Mouse (Mus musculus) mammary gland, adult 2 months (tissue): Measurements from ENCODE around the gene Olfr341. TPM values are rescaled to one million over a fixed set of nuclear protein-coding genes. Genes with fewer than 3 reads are reported as not detected.

Experiments
- polyA plus RNA-seq: library from polyadenylated mRNA; depleted of rRNA; stranded (reverse); fragments of >200 nt; gene quantifications from 2 replicates; pipeline ENCODE4 v1.2.3, GENCODE M21; 2012; ENCODE audit warnings: low replicate concordance; rRNA removed

The Olfr341 gene
- polyA plus RNA-seq, result not detected in 2 replicates

DNA sequence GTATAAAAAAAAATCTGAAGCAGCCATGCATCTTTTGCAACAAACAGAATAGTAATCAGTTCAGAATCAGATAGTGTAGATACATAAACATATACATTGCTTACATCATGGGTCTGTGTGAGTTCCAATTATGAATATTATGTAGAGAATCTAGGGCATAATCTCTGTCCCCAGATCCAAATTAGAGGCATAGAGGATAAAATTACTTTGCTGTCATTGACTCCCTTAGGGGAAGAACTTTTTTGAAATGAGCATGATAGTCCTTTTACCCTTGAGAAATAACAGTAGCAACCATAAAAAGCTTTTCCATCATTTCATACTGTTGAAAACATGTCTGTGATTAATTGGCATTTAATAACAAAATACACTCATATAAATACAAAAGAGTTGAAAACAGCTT, at the start of gene Olfr341:
Gene Olfr341 (minus strand): TSS at position 101 of the 400 bp plus-strand sequence.

GRCm38 (mm10) chr2:36524698-36525097, 42.4 kb upstream of the Olfr341 start, which contains the start of gene Olfr342:
Gene Olfr342, plus strand, starts transcription at chr2:36524998.

GRCm38 (mm10) chr2:36452287-36452686, 30.0 kb downstream of the Olfr341 start, which contains the start of gene Olfr340:
Gene Olfr340, plus strand, starts transcription at chr2:36452587.

Other genes starting within 250 kb of the Olfr341 start
- not detected in 2 replicates for gene Olfr338, start 108.9 kb downstream of the Olfr341 start, polyA plus RNA-seq
- gene Olfr339, start 63.5 kb downstream of the Olfr341 start, polyA plus RNA-seq, result not detected in 2 replicates
- gene Olfr340, start 29.9 kb downstream of the Olfr341 start, polyA plus RNA-seq, result not detected in 2 replicates
- not detected in 2 replicates for gene Olfr342, start 42.5 kb upstream of the Olfr341 start, polyA plus RNA-seq
- not detected in 2 replicates for gene Olfr344, start 84.2 kb upstream of the Olfr341 start, polyA plus RNA-seq
- not detected in 2 replicates for gene Olfr345, start 157.6 kb upstream of the Olfr341 start, polyA plus RNA-seq
- gene Olfr346, start 203.3 kb upstream of the Olfr341 start, polyA plus RNA-seq, result not detected in 2 replicates
- gene Olfr347, start 249.4 kb upstream of the Olfr341 start, polyA plus RNA-seq, result not detected in 2 replicates